Mouse (Mus musculus): ENCODE results near the gene Tmem231. TPM values are rescaled to one million over a fixed set of nuclear protein-coding genes. Genes with fewer than 3 reads are reported as not detected.

Tmem231 gene
- polyA plus RNA-seq, 1 experiment from 2014 or later: 15.8 TPM

- peak within 1 kb of the TSS; percentile 82 for H3K4me2 ChIP-seq (ENCODE audit: low read depth, low read length)
- DNase-seq (ENCODE audit: low spot score): peak; percentile 54
- no peak within 1 kb of the TSS for H3K27ac ChIP-seq (replicated peaks; ENCODE audit: low read depth, low read length)
- peaks cover 17% of the 10 kb centered on the region; the same call in 1 of the 2 replicates for H3K27me3 ChIP-seq (replicated peaks; ENCODE audit: control insufficient read depth, insufficient read depth, low read length)
- H3K4me3 ChIP-seq (ENCODE audit: low read depth, low read length): peak within 1 kb of the TSS; percentile 45
- H3K9ac ChIP-seq (ENCODE audit: low read depth, low read length): peak within 1 kb of the TSS; percentile 60
- H3K9me3 ChIP-seq (ENCODE audit: control insufficient read depth, low read length): no peaks in the 10 kb centered on the region
- H3K36me3 ChIP-seq (ENCODE audit: control insufficient read depth, insufficient read depth, low read length): no peaks in the 10 kb centered on the region
- peaks cover 11% of the 10 kb centered on the region for H3K4me1 ChIP-seq (ENCODE audit: control insufficient read depth, insufficient read depth, low read length)
- WGBS: 7% methylated on average over 41 of the region's 47 CpGs
- ATAC-seq (ENCODE audit: low read depth): peak; percentile 48
Measured at GRCm38 (mm10) chr8:111909621-111910450, 23.8 kb downstream of the Tmem231 start, which contains the start of gene Chst5. Chst5 (minus strand) TSS chr8:111910447.

- H3K4me3 ChIP-seq (ENCODE audit: low read depth, low read length): no peak overlapping the region
- ATAC-seq (ENCODE audit: low read depth) (peak; percentile 47; the same call in 1 of the 2 replicates), DNase-seq (ENCODE audit: low spot score) (peak; percentile 54)
- 51% methylated on average over 7 of the region's 8 CpGs for WGBS
- no peak overlapping the region for H3K27ac ChIP-seq (replicated peaks; ENCODE audit: low read depth, low read length)
- H3K36me3 ChIP-seq (ENCODE audit: control insufficient read depth, insufficient read depth, low read length): no peaks in the 10 kb centered on the region
- no peak overlapping the region for H3K9ac ChIP-seq (ENCODE audit: low read depth, low read length)
- no peak overlapping the region for H3K4me2 ChIP-seq (ENCODE audit: low read depth, low read length)
- no peaks in the 10 kb centered on the region for H3K9me3 ChIP-seq (ENCODE audit: control insufficient read depth, low read length)
- H3K4me1 ChIP-seq (ENCODE audit: control insufficient read depth, insufficient read depth, low read length): peaks cover 5% of the 10 kb centered on the region; the same call in 1 of the 2 replicates
- H3K27me3 ChIP-seq (replicated peaks; ENCODE audit: control insufficient read depth, insufficient read depth, low read length): peaks cover 16% of the 10 kb centered on the region; the same call in 1 of the 2 replicates
Measured at GRCm38 (mm10) chr8:111905500-111906121, 28.1 kb downstream of the Tmem231 start.

- H3K4me1 ChIP-seq (ENCODE audit: control insufficient read depth, insufficient read depth, low read length): no peaks in the 10 kb centered on the region
- H3K4me2 ChIP-seq (ENCODE audit: low read depth, low read length): no peak overlapping the region
- H3K27ac ChIP-seq (replicated peaks; ENCODE audit: low read depth, low read length): no peak overlapping the region
- H3K9ac ChIP-seq (ENCODE audit: low read depth, low read length): no peak overlapping the region
- DNase-seq (ENCODE audit: low spot score) (peak; percentile 82), ATAC-seq (ENCODE audit: low read depth) (peak; percentile 81)
- H3K4me3 ChIP-seq (ENCODE audit: low read depth, low read length): no peak overlapping the region
- 13% methylated on average over 5 of the region's 5 CpGs for WGBS
- H3K36me3 ChIP-seq (ENCODE audit: control insufficient read depth, insufficient read depth, low read length): no peaks in the 10 kb centered on the region
- H3K9me3 ChIP-seq (ENCODE audit: control insufficient read depth, low read length): no peaks in the 10 kb centered on the region
- H3K27me3 ChIP-seq (replicated peaks; ENCODE audit: control insufficient read depth, insufficient read depth, low read length): no peaks in the 10 kb centered on the region
Measured at GRCm38 (mm10) chr8:111902080-111902479, 31.6 kb downstream of the Tmem231 start.

- Histone ChIP-seq H3K9me3 (ENCODE audit: control insufficient read depth, low read length) (no peaks in the 10 kb centered on the region), H3K36me3 (ENCODE audit: control insufficient read depth, insufficient read depth, low read length) (no peaks in the 10 kb centered on the region), H3K4me2 (ENCODE audit: low read depth, low read length) (no peak overlapping the region), H3K4me1 (ENCODE audit: control insufficient read depth, insufficient read depth, low read length) (no peaks in the 10 kb centered on the region), H3K4me3 (ENCODE audit: low read depth, low read length) (no peak overlapping the region), H3K9ac (ENCODE audit: low read depth, low read length) (no peak overlapping the region), H3K27me3 (replicated peaks; ENCODE audit: control insufficient read depth, insufficient read depth, low read length) (no peaks in the 10 kb centered on the region), H3K27ac (replicated peaks; ENCODE audit: low read depth, low read length) (no peak overlapping the region)
- DNase-seq (ENCODE audit: low spot score): no peak
- ATAC-seq (ENCODE audit: low read depth): no peak
- 45% methylated on average over 10 of the region's 10 CpGs for WGBS
Measured at GRCm38 (mm10) chr8:111898586-111898985, 35.1 kb downstream of the Tmem231 start.

GRCm38 (mm10) chr8:111894955-111895354 is 38.7 kb downstream of the Tmem231 start:
- no peak overlapping the region for H3K27ac ChIP-seq (replicated peaks; ENCODE audit: low read depth, low read length)
- no peak overlapping the region for H3K4me3 ChIP-seq (ENCODE audit: low read depth, low read length)
- H3K9me3 ChIP-seq (ENCODE audit: control insufficient read depth, low read length): no peaks in the 10 kb centered on the region
- 90% methylated on average over 7 of the region's 7 CpGs for WGBS
- H3K9ac ChIP-seq (ENCODE audit: low read depth, low read length): no peak overlapping the region
- ATAC-seq (ENCODE audit: low read depth) (no peak), DNase-seq (ENCODE audit: low spot score) (no peak)
- H3K4me2 ChIP-seq (ENCODE audit: low read depth, low read length): no peak overlapping the region
- H3K4me1 ChIP-seq (ENCODE audit: control insufficient read depth, insufficient read depth, low read length): no peaks in the 10 kb centered on the region
- peaks cover 14% of the 10 kb centered on the region for H3K27me3 ChIP-seq (replicated peaks; ENCODE audit: control insufficient read depth, insufficient read depth, low read length)
- H3K36me3 ChIP-seq (ENCODE audit: control insufficient read depth, insufficient read depth, low read length): no peaks in the 10 kb centered on the region

GRCm38 (mm10) chr8:111892615-111893014 is 41.1 kb downstream of the Tmem231 start:
- Histone ChIP-seq H3K4me3 (ENCODE audit: low read depth, low read length) (no peak overlapping the region), H3K4me2 (ENCODE audit: low read depth, low read length) (no peak overlapping the region), H3K36me3 (ENCODE audit: control insufficient read depth, insufficient read depth, low read length) (no peaks in the 10 kb centered on the region), H3K27ac (replicated peaks; ENCODE audit: low read depth, low read length) (no peak overlapping the region), H3K4me1 (ENCODE audit: control insufficient read depth, insufficient read depth, low read length) (peaks cover 7% of the 10 kb centered on the region; the same call in 1 of the 2 replicates), H3K27me3 (replicated peaks; ENCODE audit: control insufficient read depth, insufficient read depth, low read length) (peaks cover 30% of the 10 kb centered on the region), H3K9me3 (ENCODE audit: control insufficient read depth, low read length) (no peaks in the 10 kb centered on the region), H3K9ac (ENCODE audit: low read depth, low read length) (no peak overlapping the region)
- DNase-seq (ENCODE audit: low spot score): no peak
- 50% methylated on average over 5 of the region's 5 CpGs for WGBS
- ATAC-seq (ENCODE audit: low read depth): no peak

GRCm38 (mm10) chr8:111891983-111892382 is 41.7 kb downstream of the Tmem231 start:
- H3K27me3 ChIP-seq (replicated peaks; ENCODE audit: control insufficient read depth, insufficient read depth, low read length): peaks cover 30% of the 10 kb centered on the region
- 17% methylated on average over 8 of the region's 8 CpGs for WGBS
- no peak overlapping the region for H3K27ac ChIP-seq (replicated peaks; ENCODE audit: low read depth, low read length)
- no peak for ATAC-seq (ENCODE audit: low read depth)
- H3K9me3 ChIP-seq (ENCODE audit: control insufficient read depth, low read length): no peaks in the 10 kb centered on the region
- no peak overlapping the region for H3K9ac ChIP-seq (ENCODE audit: low read depth, low read length)
- H3K4me3 ChIP-seq (ENCODE audit: low read depth, low read length): no peak overlapping the region
- no peak overlapping the region for H3K4me2 ChIP-seq (ENCODE audit: low read depth, low read length)
- DNase-seq (ENCODE audit: low spot score): no peak
- H3K36me3 ChIP-seq (ENCODE audit: control insufficient read depth, insufficient read depth, low read length): no peaks in the 10 kb centered on the region
- peaks cover 7% of the 10 kb centered on the region; the same call in 1 of the 2 replicates for H3K4me1 ChIP-seq (ENCODE audit: control insufficient read depth, insufficient read depth, low read length)

GRCm38 (mm10) chr8:111890911-111891303 is 42.8 kb downstream of the Tmem231 start:
- DNase-seq (ENCODE audit: low spot score) (no peak), ATAC-seq (ENCODE audit: low read depth) (no peak)
- Histone ChIP-seq H3K27ac (replicated peaks; ENCODE audit: low read depth, low read length) (no peak overlapping the region), H3K36me3 (ENCODE audit: control insufficient read depth, insufficient read depth, low read length) (no peaks in the 10 kb centered on the region), H3K27me3 (replicated peaks; ENCODE audit: control insufficient read depth, insufficient read depth, low read length) (peaks cover 30% of the 10 kb centered on the region), H3K4me3 (ENCODE audit: low read depth, low read length) (0 out of 2 replicates have a peak overlapping the region, but pooled peaks have one; percentile 22), H3K4me1 (ENCODE audit: control insufficient read depth, insufficient read depth, low read length) (peaks cover 7% of the 10 kb centered on the region; the same call in 1 of the 2 replicates), H3K4me2 (ENCODE audit: low read depth, low read length) (no peak overlapping the region), H3K9me3 (ENCODE audit: control insufficient read depth, low read length) (no peaks in the 10 kb centered on the region), H3K9ac (ENCODE audit: low read depth, low read length) (no peak overlapping the region)
- 64% methylated on average over 6 of the region's 6 CpGs for WGBS
